22 mouse cellular contexts compared by ENCODE assay signal in the genomic region with DNA sequence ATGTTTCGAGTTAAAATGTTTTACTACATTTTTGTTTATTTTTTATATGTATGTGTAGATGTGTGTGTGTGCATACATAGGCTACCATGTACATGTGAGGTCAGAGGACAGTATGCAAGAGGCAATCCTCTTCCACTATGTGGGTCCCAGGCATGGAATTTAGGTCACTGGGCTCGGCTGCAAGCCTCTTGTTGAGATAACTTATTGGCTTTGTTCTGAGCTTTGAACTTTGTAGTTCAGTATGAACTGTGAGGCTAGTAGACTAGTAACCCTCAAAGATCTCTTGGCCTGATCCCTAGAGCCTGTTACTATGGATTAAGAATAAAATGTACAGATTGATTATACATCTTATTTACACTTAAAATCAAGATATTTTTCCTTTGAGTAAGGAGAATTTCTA.
"Had no signal": no experiment of that assay in that cellular context is flagged by ENCODE, and none has a peak within 500 bp of the region (broad histone marks: within the 10 kb centered on the region; RNA-seq: fewer than 3 reads in every experiment).

No protein-coding gene starts in this region.

- DNase-seq: forebrain, postnatal 0 days; gastrocnemius, postnatal 14 days; gastrocnemius, postnatal 36 days; heart, adult 2 months; heart, postnatal 14 days; heart, postnatal 36 days; kidney, adult 18-20 months; kidney, adult 8-10 months; kidney, postnatal 10 days; kidney, postnatal 36 days; layer of hippocampus, adult 9-11 months; layer of hippocampus, postnatal 36 days; left cerebral cortex, postnatal 4 days had no signal

- H3K9ac ChIP-seq: forebrain, postnatal 0 days; heart, embryonic 13.5 days; heart, embryonic 15.5 days; hindbrain, embryonic 13.5 days; hindbrain, embryonic 15.5 days; limb, embryonic 13.5 days; limb, embryonic 15.5 days had no signal

- H3K27me3 ChIP-seq: heart, embryonic 13.5 days; heart, embryonic 15.5 days; hindbrain, embryonic 13.5 days; hindbrain, embryonic 15.5 days; limb, embryonic 13.5 days; limb, embryonic 15.5 days had no signal

- H3K27ac ChIP-seq: heart, adult 2 months; heart, embryonic 13.5 days; heart, embryonic 15.5 days; hindbrain, embryonic 13.5 days; hindbrain, embryonic 15.5 days; hindbrain, postnatal 0 days; limb, embryonic 13.5 days; limb, embryonic 15.5 days had no signal

- H3K4me3 ChIP-seq: heart, adult 2 months; heart, embryonic 13.5 days; heart, embryonic 15.5 days; hindbrain, embryonic 13.5 days; hindbrain, embryonic 15.5 days; limb, embryonic 13.5 days; limb, embryonic 15.5 days had no signal

- H3K36me3 ChIP-seq: heart, embryonic 13.5 days; heart, embryonic 15.5 days; hindbrain, embryonic 13.5 days; hindbrain, embryonic 15.5 days; limb, embryonic 13.5 days; limb, embryonic 15.5 days had no signal

- H3K4me1 ChIP-seq: heart, embryonic 15.5 days; hindbrain, embryonic 13.5 days; hindbrain, embryonic 15.5 days had no signal

- H3K9me3 ChIP-seq: heart, embryonic 13.5 days; heart, embryonic 15.5 days; hindbrain, embryonic 13.5 days; hindbrain, embryonic 15.5 days; limb, embryonic 13.5 days; limb, embryonic 15.5 days had no signal

- H3K4me2 ChIP-seq: heart, embryonic 11.5 days; heart, embryonic 13.5 days; heart, embryonic 15.5 days; hindbrain, embryonic 13.5 days; hindbrain, embryonic 15.5 days; limb, embryonic 13.5 days; limb, embryonic 15.5 days had no signal

- ATAC-seq: forebrain, postnatal 0 days; hindbrain, postnatal 0 days; intestine, embryonic 16.5 days had no signal
